Mouse (Mus musculus) thymus, adult 2 months (tissue): ENCODE data around the gene Add1.

Source experiments
- CTCF ChIP-seq: fragments of 200-500 bp; IDR thresholded peaks from 2 replicates; pipeline ENCODE4 v1.5.1; 2012; ENCODE audit warnings: mild to moderate bottlenecking, control low read depth, low read length, moderate library complexity, borderline replicate concordance; ENCODE audit not compliant: control insufficient read depth, poor library complexity, insufficient read depth; ENCODE audit errors: extremely low read depth
- POLR2A ChIP-seq: fragments of 200-500 bp; IDR thresholded peaks from 2 replicates; pipeline ENCODE4 v1.6.1; 2012; ENCODE audit warnings: mild to moderate bottlenecking, low read length, control low read depth, moderate library complexity; ENCODE audit not compliant: control insufficient read depth, poor library complexity, insufficient read depth; ENCODE audit errors: extremely low read depth

GRCm38 (mm10) chr5:34526477-34526775, 47.0 kb upstream of the Add1 start:
- TF ChIP-seq CTCF (no peak), POLR2A (no peak)
